Comparison of ENCODE assay signal across 13 mouse cellular contexts in the genomic region with DNA sequence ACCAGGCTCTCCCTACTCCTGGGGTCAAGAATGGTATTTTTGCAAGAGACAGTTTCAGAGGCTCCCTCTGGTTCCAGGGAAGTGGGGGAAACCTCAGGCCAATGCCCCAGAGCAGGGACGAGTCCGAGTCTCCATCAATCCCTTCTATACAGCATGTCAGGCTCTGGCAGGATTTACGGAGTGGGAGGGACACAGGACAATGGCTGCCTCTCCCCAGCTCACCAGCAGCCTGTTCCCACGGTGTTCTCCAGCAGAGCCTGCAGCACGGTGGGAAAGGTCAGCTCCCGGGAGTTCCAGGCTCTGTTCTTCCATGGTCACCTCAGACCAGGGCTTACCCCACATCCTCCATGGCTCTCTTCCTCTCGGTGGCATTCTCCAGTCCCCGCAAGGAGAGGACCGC.
DNase-seq lines count a peak whose midpoint lies in the region; ATAC-seq and TF ChIP-seq lines count a peak whose summit lies in the region.
"Had no signal": no experiment of that assay in that cellular context is flagged by ENCODE, and none has a peak within 500 bp of the region (broad histone marks: within the 10 kb centered on the region; RNA-seq: fewer than 3 reads in every experiment).

No protein-coding gene starts in this region.

- no peaks in the 10 kb centered on the region for H3K27me3 ChIP-seq in forebrain, embryonic 14.5 days (replicated peaks; ENCODE audit: control insufficient read depth, insufficient read depth, low read length)
- H3K27me3 ChIP-seq in midbrain, embryonic 10.5 days (ENCODE audit: low read depth, poor library complexity, severe bottlenecking) = no peaks in the 10 kb centered on the region
- H3K27me3 ChIP-seq: embryonic facial prominence, embryonic 13.5 days; liver, embryonic 15.5 days had no signal

- peak; percentile 66 for ATAC-seq in forebrain, embryonic 14.5 days
- no peak for ATAC-seq in granulocyte monocyte progenitor cell, adult 5-6 weeks (replicated peaks; ENCODE audit: poor library complexity, severe bottlenecking)
- ATAC-seq: CD4-positive, CD25-positive, alpha-beta regulatory T cell, adult 4 months had no signal

- no peak overlapping the region for H3K4me3 ChIP-seq in forebrain, embryonic 14.5 days (ENCODE audit: low read depth, low read length)
- H3K4me3 ChIP-seq in midbrain, embryonic 10.5 days = no peak overlapping the region
- no peak overlapping the region for H3K4me3 ChIP-seq in lung, adult 2 months (replicated peaks; ENCODE audit: extremely low read depth, low read depth, low read length)
- H3K4me3 ChIP-seq: embryonic facial prominence, embryonic 13.5 days; liver, embryonic 15.5 days had no signal

- WGBS in forebrain, embryonic 14.5 days = 6% methylated on average over 9 of the region's 9 CpGs
- 24% methylated on average over 9 of the region's 9 CpGs for WGBS in midbrain, embryonic 10.5 days
- WGBS in lung, adult 2 months = 38% methylated on average over 9 of the region's 9 CpGs

- 0 out of 2 replicates have a peak overlapping the region, but pooled peaks have one; percentile 9 for H3K4me2 ChIP-seq in forebrain, embryonic 14.5 days (ENCODE audit: low read length)
- H3K4me2 ChIP-seq: embryonic facial prominence, embryonic 13.5 days; liver, embryonic 15.5 days had no signal

- no peaks in the 10 kb centered on the region for H3K36me3 ChIP-seq in forebrain, embryonic 14.5 days (ENCODE audit: control insufficient read depth, insufficient read depth, low read length)
- H3K36me3 ChIP-seq in midbrain, embryonic 10.5 days = no peaks in the 10 kb centered on the region
- H3K36me3 ChIP-seq: embryonic facial prominence, embryonic 13.5 days; liver, embryonic 15.5 days had no signal

- DNase-seq in kidney, postnatal 4 days = peak; percentile 13 to 21
- no peak for DNase-seq in kidney, adult 18-20 months
- peak; percentile 46 for DNase-seq in forebrain, embryonic 14.5 days (ENCODE audit: low spot score)
- peak; percentile 48 for DNase-seq in midbrain, embryonic 10.5 days (ENCODE audit: low spot score)
- DNase-seq in retina, postnatal 1 day = peak; percentile 16
- DNase-seq in lung, adult 2 months = no peak
- DNase-seq in right cerebral cortex, postnatal 14 days = no peak
- DNase-seq: gastrocnemius, postnatal 25 days; layer of hippocampus, postnatal 36 days had no signal

- no peak overlapping the region for H3K9ac ChIP-seq in forebrain, embryonic 14.5 days (ENCODE audit: low read length)
- H3K9ac ChIP-seq: embryonic facial prominence, embryonic 13.5 days; liver, embryonic 15.5 days had no signal

- no peak overlapping the region for H3K27ac ChIP-seq in forebrain, embryonic 14.5 days (ENCODE audit: low read depth, low read length)
- peak overlapping the region; percentile 86 for H3K27ac ChIP-seq in midbrain, embryonic 10.5 days (replicated peaks)
- H3K27ac ChIP-seq: embryonic facial prominence, embryonic 13.5 days; liver, embryonic 15.5 days had no signal

- no peak for TF ChIP-seq POLR2A in lung, adult 2 months (IDR thresholded peaks at IDR 0.05; ENCODE audit: borderline replicate concordance, extremely low read depth, low read depth, low read length)

- no peaks in the 10 kb centered on the region for H3K9me3 ChIP-seq in forebrain, embryonic 14.5 days (replicated peaks; ENCODE audit: control insufficient read depth, low read length)
- no peaks in the 10 kb centered on the region for H3K9me3 ChIP-seq in midbrain, embryonic 10.5 days (replicated peaks)
- H3K9me3 ChIP-seq: embryonic facial prominence, embryonic 13.5 days; liver, embryonic 15.5 days had no signal

- no peak for TF ChIP-seq CTCF in lung, adult 2 months (IDR thresholded peaks at IDR 0.05; ENCODE audit: insufficient read depth, low read length)

- H3K4me1 ChIP-seq in forebrain, embryonic 14.5 days (ENCODE audit: control insufficient read depth, insufficient read depth, low read length) = peaks cover 9% of the 10 kb centered on the region; the same call in 1 of the 2 replicates
- H3K4me1 ChIP-seq in midbrain, embryonic 10.5 days = peaks cover 28% of the 10 kb centered on the region
- H3K4me1 ChIP-seq in lung, adult 2 months (ENCODE audit: control insufficient read depth, insufficient read depth, low read length) = no peaks in the 10 kb centered on the region
- H3K4me1 ChIP-seq: liver, embryonic 15.5 days had no signal

Comparison
In these comparisons a context has a peak if more than half of its experiments do, and no peak if none do; other contexts are left out.
1. DNase-seq: peak in kidney, postnatal 4 days (2 of 2), forebrain, embryonic 14.5 days (single experiment), midbrain, embryonic 10.5 days (single experiment) and retina, postnatal 1 day (single experiment); none in kidney, adult 18-20 months (single experiment), lung, adult 2 months (single experiment) and right cerebral cortex, postnatal 14 days (single experiment).